Mouse (Mus musculus): ENCODE results near the gene 1600002K03Rik.
A peak's percentile ranks its signal among the peaks of the same experiment; 100 is the strongest.

- peak; percentile 32; the same call in 1 of the 2 replicates for TF ChIP-seq CTCF (conservative IDR thresholded peaks at IDR 0.05; ENCODE audit: insufficient read depth, insufficient read length, low read depth, low read length)
- no peak for TF ChIP-seq POLR2A (IDR thresholded peaks at IDR 0.05; ENCODE audit: low read depth, low read length)
Measured at GRCm38 (mm10) chr10:80130403-80131031, 42.2 kb upstream of the 1600002K03Rik start.

Data from kidney, adult 2 months (tissue).